Mouse (Mus musculus) ovary, adult 10 weeks (tissue): ENCODE measurements around the gene Rspo3. TPM values are rescaled to one million over a fixed set of nuclear protein-coding genes. Genes with fewer than 3 reads are reported as not detected.

Source experiments
- polyA plus RNA-seq: library from polyadenylated mRNA; stranded (reverse); fragments of 350-450 nt; fragmentation: Illumina TruSeq; extraction: RNeasy Lipid Tissue Mini Kit (QIAGEN cat#74804); gene quantifications from one replicate; pipeline ENCODE4 v1.2.3, GENCODE M21; 2014

The Rspo3 gene
- 37.2 TPM for polyA plus RNA-seq

GRCm38 (mm10) chr10:29535546-29536260, at the start of gene Rspo3:
Gene Rspo3, minus strand, starts transcription at chr10:29535867.

Other genes starting within 250 kb of the Rspo3 start
- gene Echdc1, start 222.7 kb downstream of the Rspo3 start, polyA plus RNA-seq = 73.9 TPM
- 142 TPM for gene Rnf146, start 173.4 kb downstream of the Rspo3 start, polyA plus RNA-seq